In genomic region chr12:73428171-73428570, GRCm38 (mm10) we compare ENCODE assay signal across 13 mouse cellular contexts.
DNase-seq lines count a peak whose midpoint lies in the region; ATAC-seq lines count a peak whose summit lies in the region.
"Had no signal": no experiment of that assay in that cellular context is flagged by ENCODE, and none has a peak within 500 bp of the region (broad histone marks: within the 10 kb centered on the region; RNA-seq: fewer than 3 reads in every experiment).

No protein-coding gene starts in this region.

- 0 out of 2 replicates have a peak overlapping the region, but pooled peaks have one; percentile 41 for H3K27ac ChIP-seq in kidney, embryonic 15.5 days
- H3K27ac ChIP-seq in limb, embryonic 10.5 days, result peak overlapping the region; percentile 37; the same call in 1 of the 2 replicates
- H3K27ac ChIP-seq: liver, embryonic 14.5 days had no signal

- no peaks in the 10 kb centered on the region for H3K36me3 ChIP-seq in kidney, embryonic 15.5 days
- H3K36me3 ChIP-seq in limb, embryonic 10.5 days, result no peaks in the 10 kb centered on the region

- H3K4me1 ChIP-seq in kidney, embryonic 15.5 days, result peaks cover 13% of the 10 kb centered on the region
- peaks cover 24% of the 10 kb centered on the region for H3K4me1 ChIP-seq in limb, embryonic 10.5 days

- peak overlapping the region; percentile 62 for H3K4me2 ChIP-seq in kidney, embryonic 15.5 days
- H3K4me2 ChIP-seq: heart, embryonic 11.5 days had no signal

- no peaks in the 10 kb centered on the region for H3K9me3 ChIP-seq in kidney, embryonic 15.5 days (replicated peaks)
- no peaks in the 10 kb centered on the region for H3K9me3 ChIP-seq in limb, embryonic 10.5 days (replicated peaks)

- peak; percentile 36; the same call in 1 of the 2 replicates for ATAC-seq in kidney, embryonic 15.5 days (replicated peaks; ENCODE audit: low FRiP score)
- ATAC-seq in cerebellum, adult (ENCODE audit: insufficient number of reproducible peaks, low FRiP score, low TSS enrichment), result no peak
- no peak for ATAC-seq in erythroid progenitor cell, adult 5-6 weeks (replicated peaks; ENCODE audit: low FRiP score, poor library complexity, severe bottlenecking)
- ATAC-seq: CD4-positive, CD25-positive, alpha-beta regulatory T cell, adult 4 months; forebrain, embryonic 14.5 days; inflammation-experienced regulatory T-cells, adult 6 months had no signal

- 16% methylated on average over 12 of the region's 12 CpGs for WGBS in kidney, embryonic 15.5 days
- 59% methylated on average over 12 of the region's 12 CpGs for WGBS in limb, embryonic 10.5 days

- no peaks in the 10 kb centered on the region for H3K27me3 ChIP-seq in kidney, embryonic 15.5 days
- no peaks in the 10 kb centered on the region for H3K27me3 ChIP-seq in limb, embryonic 10.5 days (ENCODE audit: low read depth, poor library complexity, severe bottlenecking)

- peak overlapping the region; percentile 11; the same call in 1 of the 2 replicates for H3K9ac ChIP-seq in kidney, embryonic 15.5 days
- H3K9ac ChIP-seq: liver, embryonic 14.5 days had no signal

- no peak for DNase-seq in kidney, adult 9 months
- DNase-seq in ES-CJ7 (ENCODE audit: low read depth, low spot score) (peak; percentile 22), ZHBTc4 (ENCODE audit: low read depth, low spot score) (peak; percentile 69)
- no peak for DNase-seq in limb, embryonic 10.5 days (ENCODE audit: low spot score)
- DNase-seq: cerebellum, adult 2 months had no signal

- H3K4me3 ChIP-seq in kidney, embryonic 15.5 days (replicated peaks), result peak overlapping the region; percentile 40
- H3K4me3 ChIP-seq in limb, embryonic 10.5 days, result no peak overlapping the region

Comparison
In these comparisons a context has a peak if more than half of its experiments do, and no peak if none do; other contexts are left out.
1. DNase-seq: peak in ES-CJ7 (single experiment) and ZHBTc4 (single experiment); none in kidney, adult 9 months (single experiment) and limb, embryonic 10.5 days (single experiment).